Mouse (Mus musculus) limb, embryonic 13.5 days (tissue): ENCODE results near the gene Khdrbs2. TPM values are rescaled to one million over a fixed set of nuclear protein-coding genes. Genes with fewer than 3 reads are reported as not detected.
"Not testable (repeated sequence)": the region's sequence is repeated elsewhere in the genome, so short reads cannot be mapped to it uniquely, and the experiment has no call there.

ENCODE experiments used
- ATAC-seq: fragments of 200-750 bp; cut with Nextera tagmentation; 2 replicates; pipeline ENCODE4 v1.8.0; 2017; ENCODE audit warnings: low read depth, moderate number of reproducible peaks, moderate TSS enrichment; ENCODE audit not compliant: low FRiP score
- H3K27ac ChIP-seq: fragments of 300-500 bp; sonication (generic); 2 replicates; pipeline ENCODE4 v1.5.1; 2015; ENCODE audit warnings: inconsistent platforms, mild to moderate bottlenecking, moderate library complexity
- H3K27me3 ChIP-seq: fragments of 300-500 bp; sonication (generic); 2 replicates; pipeline ENCODE4 v1.6.1; 2015; ENCODE audit warnings: mild to moderate bottlenecking, inconsistent platforms
- H3K36me3 ChIP-seq: fragments of 300-500 bp; sonication (generic); 2 replicates; pipeline ENCODE4 v1.6.1; 2015; ENCODE audit warnings: inconsistent platforms, mild to moderate bottlenecking, moderate library complexity
- H3K4me1 ChIP-seq: fragments of 300-500 bp; sonication (generic); 2 replicates; pipeline ENCODE4 v1.6.1; 2015; ENCODE audit warnings: inconsistent platforms
- H3K4me2 ChIP-seq: fragments of 300-500 bp; sonication (generic); replicated peaks from 2 replicates; pipeline ENCODE4 v1.6.1; 2015; ENCODE audit warnings: inconsistent platforms, mild to moderate bottlenecking, moderate library complexity
- H3K4me3 ChIP-seq: fragments of 300-500 bp; sonication (generic); 2 replicates; pipeline ENCODE4 v1.5.1; 2015; ENCODE audit warnings: moderate library complexity, mild to moderate bottlenecking, inconsistent platforms
- H3K9ac ChIP-seq: fragments of 300-500 bp; sonication (generic); 2 replicates; pipeline ENCODE4 v1.6.1; 2015; ENCODE audit warnings: mild to moderate bottlenecking, inconsistent platforms
- H3K9me3 ChIP-seq: fragments of 300-500 bp; sonication (generic); 2 replicates; pipeline ENCODE4 v1.6.1; 2016; ENCODE audit warnings: inconsistent platforms
- WGBS: fragments of 180-500 bp; shearing (Covaris S2); methylation state at CpG from one replicate; pipeline ENCODE4 v1.1.7; 2015; 5-methylcytosine and 5-hydroxymethylcytosine counted together
- polyA plus RNA-seq: library from polyadenylated mRNA; unstranded; fragments of >200 nt; fragmentation: Nextera tagmentation; extraction: Ambion mirVana; gene quantifications from 2 replicates; pipeline ENCODE4 v1.2.1, GENCODE M21; 2015

The Khdrbs2 gene
- polyA plus RNA-seq, 1 experiment from 2014 or later: 4.4 TPM

DNA sequence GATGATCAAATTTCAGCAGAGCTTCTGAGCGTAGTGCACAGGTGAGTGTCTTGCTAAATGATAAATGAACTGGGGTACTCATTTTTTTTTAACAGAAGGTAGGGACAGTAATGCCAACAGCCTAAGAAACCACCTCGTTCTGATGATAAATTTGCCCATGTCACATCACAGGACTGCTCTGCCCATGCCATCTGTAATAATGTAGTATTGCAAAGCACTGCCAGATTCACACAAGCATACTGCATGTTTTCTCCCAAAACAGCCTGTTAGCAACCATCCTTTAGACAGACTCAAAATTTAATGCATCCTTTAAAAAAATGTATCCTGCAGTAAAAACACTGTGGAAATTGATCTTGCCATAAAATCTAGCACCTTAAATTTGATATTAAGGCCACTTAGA is 315.4 kb downstream of the Khdrbs2 start:
- Histone ChIP-seq H3K9ac (no peak overlapping the region), H3K9me3 (no peaks in the 10 kb centered on the region), H3K27me3 (no peaks in the 10 kb centered on the region), H3K36me3 (no peaks in the 10 kb centered on the region), H3K4me2 (no peak overlapping the region), H3K4me3 (no peak overlapping the region), H3K4me1 (no peaks in the 10 kb centered on the region), H3K27ac (no peak overlapping the region)
- 71% methylated on average over 2 of the region's 2 CpGs for WGBS
- no peak for ATAC-seq

DNA sequence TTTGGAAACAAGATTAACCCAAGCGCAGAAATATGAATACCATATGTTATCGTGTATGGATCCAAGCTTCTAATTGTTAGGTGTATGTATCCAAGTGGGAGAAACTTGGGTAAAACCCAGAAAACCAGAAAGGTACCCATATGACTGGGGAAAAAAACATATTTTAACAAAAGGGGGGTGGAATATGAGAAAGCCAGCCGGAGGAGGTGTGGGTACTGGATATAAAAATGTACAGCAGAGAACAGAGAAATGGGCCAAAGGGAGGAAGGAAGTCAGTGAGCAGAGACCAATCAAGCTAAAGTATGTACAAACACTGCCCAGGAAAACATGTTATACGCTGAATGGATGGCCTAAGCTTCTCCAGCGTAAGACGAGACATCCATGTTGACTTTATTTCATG is 330.9 kb downstream of the Khdrbs2 start:
- Histone ChIP-seq H3K27ac (no peak overlapping the region), H3K9me3 (no peaks in the 10 kb centered on the region), H3K27me3 (no peaks in the 10 kb centered on the region), H3K4me1 (no peaks in the 10 kb centered on the region), H3K36me3 (no peaks in the 10 kb centered on the region), H3K4me3 (no peak overlapping the region), H3K4me2 (no peak overlapping the region), H3K9ac (no peak overlapping the region)
- ATAC-seq: no peak
- 91% methylated on average over 6 of the region's 6 CpGs for WGBS

DNA sequence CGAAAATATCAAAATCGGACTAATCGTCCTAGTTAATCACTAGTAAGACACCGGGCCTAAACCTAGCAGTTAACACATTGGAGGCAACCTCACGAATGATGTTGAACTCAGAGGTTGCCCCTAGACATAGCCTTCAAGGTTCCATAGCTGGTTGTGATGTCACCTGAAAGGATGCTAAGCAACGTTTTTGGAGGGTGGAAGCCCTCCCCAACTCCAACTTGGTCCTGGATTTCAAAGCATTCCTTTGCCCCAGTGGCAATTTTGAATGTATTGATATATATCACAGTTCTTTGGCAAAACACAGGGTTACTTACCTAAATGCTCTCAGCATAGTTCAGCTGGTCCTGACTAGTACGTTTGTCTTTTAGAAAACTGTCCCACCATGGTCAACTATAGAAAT is 374.7 kb downstream of the Khdrbs2 start, which contains the start of gene Gm5415:
TSS of gene Gm5415 (minus strand) at position 101 of the 400 bp plus-strand sequence.
- 79% methylated on average over 3 of the region's 7 CpGs for WGBS

DNA sequence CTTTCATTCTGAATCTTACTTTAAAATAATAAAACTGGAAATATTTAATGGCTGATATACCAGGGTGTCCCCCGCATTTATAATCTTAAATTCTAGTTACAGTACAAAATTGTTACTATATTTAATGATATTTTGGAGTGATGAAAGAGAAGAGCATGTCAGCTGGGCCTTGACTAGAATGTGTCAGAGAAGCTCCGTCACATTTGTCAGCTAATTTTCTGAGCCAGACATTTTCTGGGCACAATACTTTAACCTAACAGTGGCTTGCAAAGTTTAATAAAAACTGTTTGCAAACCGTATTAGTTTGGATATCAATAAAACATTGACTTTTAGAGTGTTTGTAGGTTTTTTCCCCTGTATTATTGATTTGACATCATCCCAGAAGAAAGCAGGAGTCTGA is 380.9 kb downstream of the Khdrbs2 start:
- Histone ChIP-seq H3K9ac (no peak overlapping the region), H3K27ac (no peak overlapping the region), H3K4me3 (no peak overlapping the region), H3K27me3 (no peaks in the 10 kb centered on the region), H3K36me3 (no peaks in the 10 kb centered on the region), H3K4me1 (no peaks in the 10 kb centered on the region), H3K9me3 (no peaks in the 10 kb centered on the region), H3K4me2 (no peak overlapping the region)
- no peak for ATAC-seq
- WGBS: 80% methylated on average over 3 of the region's 3 CpGs

More for the DNA sequence above, 374.7 kb downstream of the Khdrbs2 start, which contains the start of gene Gm5415:
- not testable (repeated sequence) for ATAC-seq, H3K36me3 ChIP-seq, H3K4me2 ChIP-seq, H3K27ac ChIP-seq, H3K9ac ChIP-seq, H3K4me3 ChIP-seq, H3K9me3 ChIP-seq, H3K27me3 ChIP-seq, H3K4me1 ChIP-seq

DNA sequence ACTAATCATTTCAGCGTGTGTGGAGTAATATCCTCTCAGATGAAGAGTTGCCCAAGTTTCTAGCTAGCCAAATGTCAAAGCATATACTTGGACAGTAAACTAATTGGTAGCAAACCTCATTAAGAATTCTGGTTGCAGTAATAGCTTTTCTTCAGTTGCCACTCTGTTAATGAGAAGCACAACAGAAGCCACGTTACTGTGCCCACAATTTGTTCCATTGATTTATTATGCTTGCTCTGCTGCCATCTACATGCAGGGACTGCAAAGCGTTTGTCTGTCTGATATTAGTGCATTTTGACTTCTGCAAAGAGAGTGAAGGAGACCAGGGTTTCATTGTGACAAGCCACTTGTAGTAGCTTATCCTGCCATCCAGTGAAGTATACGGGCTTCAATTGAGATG is 381.4 kb downstream of the Khdrbs2 start:
- Histone ChIP-seq H3K9me3 (no peaks in the 10 kb centered on the region), H3K27ac (no peak overlapping the region), H3K27me3 (no peaks in the 10 kb centered on the region), H3K4me3 (no peak overlapping the region), H3K36me3 (no peaks in the 10 kb centered on the region), H3K4me2 (no peak overlapping the region), H3K9ac (no peak overlapping the region), H3K4me1 (no peaks in the 10 kb centered on the region)
- 40% methylated on average over 4 of the region's 4 CpGs for WGBS
- ATAC-seq: no peak

DNA sequence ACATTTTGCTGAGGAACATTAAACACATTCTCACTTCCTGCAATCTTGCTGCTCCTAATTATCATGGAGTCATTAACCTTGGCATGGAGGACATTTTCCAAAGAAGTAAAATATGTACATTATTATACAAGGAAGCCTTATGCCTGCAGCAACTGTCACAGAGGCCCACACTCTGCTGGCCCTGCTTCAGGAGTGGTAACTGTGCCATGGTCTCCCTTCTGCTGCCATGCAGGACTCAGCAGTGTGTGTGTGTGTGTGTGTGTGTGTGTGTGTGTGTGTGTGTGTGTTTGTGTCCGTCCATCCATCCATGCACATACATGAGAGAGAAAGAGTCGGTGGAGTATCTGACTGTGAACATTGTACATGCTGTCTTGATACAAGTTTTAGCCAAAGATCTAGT is 396.4 kb downstream of the Khdrbs2 start:
- no peak for ATAC-seq
- 86% methylated on average over 2 of the region's 2 CpGs for whole genome bisulfite sequencing
- H3K4me2 ChIP-seq: no peak overlapping the region
- no peak overlapping the region for H3K4me3 ChIP-seq
- H3K27ac ChIP-seq: no peak overlapping the region
- no peaks in the 10 kb centered on the region for H3K36me3 ChIP-seq
- H3K9ac ChIP-seq: no peak overlapping the region
- no peaks in the 10 kb centered on the region for H3K4me1 ChIP-seq
- no peaks in the 10 kb centered on the region for H3K27me3 ChIP-seq
- H3K9me3 ChIP-seq: no peaks in the 10 kb centered on the region

DNA sequence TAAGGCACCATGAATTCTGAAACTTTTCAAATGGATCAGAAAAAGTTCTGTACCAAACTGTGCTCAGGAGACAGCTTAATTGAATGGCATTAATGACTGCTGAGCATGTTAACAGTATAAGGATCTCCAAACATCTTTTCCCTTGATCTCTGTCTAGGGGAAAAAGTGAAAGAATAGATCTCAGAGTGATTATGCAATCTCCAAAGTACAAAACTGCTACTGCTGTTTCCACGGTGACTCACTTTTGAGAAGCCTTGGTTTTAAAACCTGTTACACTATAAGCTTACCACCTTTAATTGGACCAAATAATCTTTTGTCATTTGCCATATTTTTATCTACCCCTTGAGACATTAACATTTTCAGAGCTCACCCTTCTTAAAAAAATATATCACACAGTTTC is 453.5 kb downstream of the Khdrbs2 start:
- no peaks in the 10 kb centered on the region for H3K36me3 ChIP-seq
- 82% methylated on average over 1 of the region's 1 CpGs for WGBS
- no peaks in the 10 kb centered on the region for H3K4me1 ChIP-seq
- H3K27ac ChIP-seq: no peak overlapping the region
- H3K9me3 ChIP-seq: no peaks in the 10 kb centered on the region
- H3K4me2 ChIP-seq: no peak overlapping the region
- H3K4me3 ChIP-seq: no peak overlapping the region
- H3K27me3 ChIP-seq: no peaks in the 10 kb centered on the region
- no peak for ATAC-seq
- H3K9ac ChIP-seq: no peak overlapping the region

DNA sequence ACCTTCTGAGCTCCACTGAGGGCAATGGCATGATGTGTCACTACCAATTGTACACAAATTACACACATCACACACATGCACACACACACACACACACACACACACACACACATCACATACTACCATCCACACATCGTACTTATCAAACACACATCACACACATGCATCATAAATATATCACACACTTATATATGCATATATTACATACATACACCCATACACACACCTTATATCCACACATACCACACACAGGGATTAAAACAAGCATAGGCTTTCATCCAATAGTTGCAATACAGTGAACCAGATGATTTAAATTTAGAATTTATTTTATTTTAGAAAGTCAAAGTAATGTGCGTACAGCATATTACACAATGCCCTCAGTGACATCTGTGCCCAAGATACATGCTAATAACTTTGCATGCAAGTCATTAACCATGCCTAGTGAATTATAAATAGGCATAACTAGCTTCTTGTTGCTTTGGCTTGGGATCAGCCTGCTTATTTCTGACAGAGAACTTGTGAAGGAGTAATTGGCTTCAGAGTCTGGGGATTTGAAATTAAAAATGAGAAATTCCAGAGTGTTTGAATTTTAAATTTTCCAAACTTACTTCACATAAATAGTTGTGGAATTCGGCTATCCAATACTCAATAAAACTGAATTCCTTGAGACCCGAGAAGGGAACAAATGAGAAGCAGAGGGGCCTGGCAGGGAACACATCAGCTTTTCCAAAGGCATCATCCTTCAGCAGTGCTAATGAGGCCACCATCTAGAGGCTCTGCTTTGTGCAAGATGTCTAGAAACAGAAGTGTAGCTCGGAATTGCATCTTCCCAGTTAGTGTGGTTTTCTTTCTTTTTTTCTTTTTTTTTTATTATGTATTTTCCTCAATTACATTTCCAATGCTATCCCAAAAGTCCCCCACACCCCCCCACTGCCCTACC is 460.2 kb downstream of the Khdrbs2 start:
- ATAC-seq: no peak
- Histone ChIP-seq H3K4me1 (no peaks in the 10 kb centered on the region), H3K9ac (no peak overlapping the region), H3K4me3 (no peak overlapping the region), H3K27me3 (no peaks in the 10 kb centered on the region), H3K27ac (no peak overlapping the region), H3K36me3 (no peaks in the 10 kb centered on the region), H3K9me3 (no peaks in the 10 kb centered on the region), H3K4me2 (no peak overlapping the region)
- 73% methylated on average over 5 of the region's 5 CpGs for WGBS

DNA sequence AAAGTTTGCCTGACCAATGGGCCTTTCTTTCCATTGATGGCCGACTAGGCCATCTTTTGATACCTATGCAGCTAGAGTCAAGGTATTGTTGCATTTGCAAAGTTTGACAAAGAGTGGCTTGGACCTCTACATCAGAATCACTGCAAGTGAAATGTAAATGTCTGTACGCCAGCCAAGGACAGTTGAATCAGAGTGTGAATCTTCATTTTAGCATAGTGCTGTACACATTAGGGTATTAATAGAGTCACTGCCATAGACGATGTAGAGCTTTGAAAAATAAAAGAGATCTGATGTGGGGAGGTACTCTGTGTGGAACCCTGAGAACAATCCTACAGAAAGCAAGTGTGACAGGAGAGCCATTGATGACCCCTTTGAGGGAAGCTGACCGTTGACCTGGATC is 460.9 kb downstream of the Khdrbs2 start:
- no peaks in the 10 kb centered on the region for H3K4me1 ChIP-seq
- H3K27me3 ChIP-seq: no peaks in the 10 kb centered on the region
- H3K4me3 ChIP-seq: no peak overlapping the region
- ATAC-seq: no peak
- 89% methylated on average over 4 of the region's 4 CpGs for WGBS
- H3K4me2 ChIP-seq: no peak overlapping the region
- H3K9me3 ChIP-seq: no peaks in the 10 kb centered on the region
- no peak overlapping the region for H3K27ac ChIP-seq
- no peak overlapping the region for H3K9ac ChIP-seq
- no peaks in the 10 kb centered on the region for H3K36me3 ChIP-seq

DNA sequence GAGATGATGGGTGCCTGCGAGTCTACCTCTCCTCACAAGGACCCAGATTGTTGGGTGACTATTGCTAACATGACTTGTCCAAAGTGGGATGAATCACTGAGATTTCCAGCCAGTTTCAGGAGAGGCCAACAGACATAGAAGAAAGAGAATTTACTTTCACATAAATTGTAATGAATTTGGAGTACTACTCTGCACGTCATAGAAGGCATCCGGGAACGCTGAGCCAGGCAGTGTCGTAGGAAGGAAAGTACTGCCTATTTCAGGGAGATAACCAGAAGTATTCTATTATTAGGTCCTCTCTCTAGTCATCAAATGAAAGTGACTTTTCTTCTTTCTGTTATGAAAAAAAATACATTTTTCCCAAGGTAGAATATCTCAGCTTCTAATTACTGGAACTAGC is 466.6 kb downstream of the Khdrbs2 start:
- no peak overlapping the region for H3K9ac ChIP-seq
- H3K9me3 ChIP-seq: no peaks in the 10 kb centered on the region
- 91% methylated on average over 5 of the region's 5 CpGs for WGBS
- no peaks in the 10 kb centered on the region for H3K36me3 ChIP-seq
- H3K27ac ChIP-seq: no peak overlapping the region
- H3K4me1 ChIP-seq: no peaks in the 10 kb centered on the region
- ATAC-seq: no peak
- H3K4me3 ChIP-seq: no peak overlapping the region
- no peaks in the 10 kb centered on the region for H3K27me3 ChIP-seq
- no peak overlapping the region for H3K4me2 ChIP-seq

DNA sequence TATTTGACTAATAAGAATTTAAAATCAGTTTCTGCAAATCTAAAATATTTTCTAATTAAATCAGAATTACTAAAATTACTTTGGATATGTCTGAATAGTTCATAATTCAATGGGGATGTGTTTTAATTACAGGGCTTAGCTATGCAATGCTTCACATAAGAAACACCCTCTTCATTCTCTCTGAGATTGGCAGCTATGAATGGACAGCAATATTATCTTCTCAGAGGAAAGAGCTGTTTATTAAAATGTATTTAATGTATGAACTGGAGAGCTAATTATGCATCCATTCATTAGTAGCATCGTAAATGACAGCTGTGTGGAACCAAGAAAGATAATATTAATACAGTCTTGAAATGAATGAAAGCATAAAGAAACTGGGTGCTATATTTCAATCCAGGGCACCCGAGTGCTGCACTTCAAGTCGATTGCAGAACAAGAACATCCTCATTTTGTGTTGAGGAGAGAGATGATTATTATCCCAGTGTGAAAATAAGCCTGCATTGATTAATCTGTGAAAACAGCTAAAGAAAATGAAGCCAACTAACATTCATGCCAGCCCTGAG is 477.2 kb downstream of the Khdrbs2 start:
- no peak overlapping the region for H3K9ac ChIP-seq
- no peaks in the 10 kb centered on the region for H3K4me1 ChIP-seq
- H3K4me3 ChIP-seq: no peak overlapping the region
- WGBS: 85% methylated on average over 3 of the region's 3 CpGs
- ATAC-seq: no peak
- no peaks in the 10 kb centered on the region for H3K9me3 ChIP-seq
- no peaks in the 10 kb centered on the region for H3K27me3 ChIP-seq
- H3K36me3 ChIP-seq: no peaks in the 10 kb centered on the region
- H3K4me2 ChIP-seq: no peak overlapping the region
- no peak overlapping the region for H3K27ac ChIP-seq

DNA sequence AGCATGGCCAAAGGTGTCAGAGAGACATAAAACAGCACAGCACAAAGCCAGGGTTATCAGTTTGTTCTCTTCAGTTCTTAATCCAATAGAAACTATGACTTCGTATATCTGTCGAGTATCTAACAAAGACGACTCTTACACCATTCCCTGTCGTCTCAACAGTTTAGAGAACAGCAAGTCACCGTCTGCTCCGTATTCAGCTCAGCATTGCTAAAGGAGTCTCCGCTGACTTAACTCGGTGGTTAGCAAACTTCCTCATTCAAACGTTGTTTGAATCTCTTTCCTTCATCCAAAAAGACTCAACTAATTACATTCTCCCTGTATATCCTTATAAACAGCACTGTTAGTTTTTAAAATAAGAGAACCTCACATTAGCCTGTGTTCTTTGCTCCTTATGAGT is 521.3 kb downstream of the Khdrbs2 start:
- Histone ChIP-seq H3K4me1 (no peaks in the 10 kb centered on the region), H3K27ac (no peak overlapping the region), H3K36me3 (no peaks in the 10 kb centered on the region), H3K4me2 (no peak overlapping the region), H3K27me3 (no peaks in the 10 kb centered on the region), H3K9ac (no peak overlapping the region), H3K9me3 (no peaks in the 10 kb centered on the region), H3K4me3 (no peak overlapping the region)
- 83% methylated on average over 9 of the region's 9 CpGs for WGBS
- ATAC-seq: no peak
